ENCODE assay signal across 1 mouse cellular context in the genomic region with DNA sequence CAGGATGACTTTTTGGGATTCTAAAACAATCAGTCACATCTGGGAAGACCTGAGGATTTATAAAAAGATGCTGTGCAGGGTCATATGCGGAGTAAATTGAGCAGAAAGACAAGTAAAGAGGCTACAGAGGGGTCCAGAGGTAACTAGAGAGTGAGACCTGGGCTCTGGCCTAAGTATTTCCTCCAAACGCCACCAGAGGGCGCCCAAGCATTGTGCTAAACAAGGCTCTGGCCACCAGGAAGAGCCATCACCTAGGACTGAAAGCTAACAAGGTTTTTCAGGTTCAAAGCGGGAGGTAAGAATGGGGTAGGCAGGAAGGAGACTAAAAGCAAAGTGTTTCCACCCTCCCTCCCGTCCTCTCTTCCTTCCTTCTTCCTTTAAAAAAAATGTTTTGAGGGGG.
TF ChIP-seq lines count a peak whose summit lies in the region.

No protein-coding gene starts in this region.

TF ChIP-seq in CH12.LX, 34 proteins besides CTCF, POLR2A, EP300 and RAD21 (continued from another document):
- peak; percentile 27; the same call in 1 of the 2 replicates for TF ChIP-seq IRF4 (IDR thresholded peaks at IDR 0.05; ENCODE audit: low read depth, low read length)
- TF ChIP-seq TBP (conservative IDR thresholded peaks at IDR 0.05; ENCODE audit: low read depth, low read length), result no peak
- TF ChIP-seq CHD2 (IDR thresholded peaks at IDR 0.05; ENCODE audit: low read length), result no peak
- no peak for TF ChIP-seq POLR2AphosphoS2 (IDR thresholded peaks at IDR 0.05; ENCODE audit: low read depth, low read length)
